In genomic region chr4:82344787-82345186, GRCm38 (mm10) we compare ENCODE assay signal across 9 mouse cellular contexts.
A peak's percentile ranks its signal among the peaks of the same experiment; 100 is the strongest.
DNase-seq lines count a peak whose midpoint lies in the region; ATAC-seq lines count a peak whose summit lies in the region.
"Had no signal": no experiment of that assay in that cellular context is flagged by ENCODE, and none has a peak within 500 bp of the region (broad histone marks: within the 10 kb centered on the region; RNA-seq: fewer than 3 reads in every experiment).

No protein-coding gene starts in this region.

- no peak overlapping the region for H3K27ac ChIP-seq in embryonic facial prominence, embryonic 10.5 days (replicated peaks)
- H3K27ac ChIP-seq in heart, embryonic 12.5 days (ENCODE audit: poor library complexity, severe bottlenecking) = peak overlapping the region; percentile 57
- H3K27ac ChIP-seq in kidney, embryonic 15.5 days = peak overlapping the region; percentile 82
- H3K27ac ChIP-seq: liver, embryonic 13.5 days had no signal

- H3K27me3 ChIP-seq in embryonic facial prominence, embryonic 10.5 days (replicated peaks; ENCODE audit: low read depth, poor library complexity, severe bottlenecking) = no peaks in the 10 kb centered on the region
- H3K27me3 ChIP-seq in heart, embryonic 12.5 days (replicated peaks) = no peaks in the 10 kb centered on the region
- H3K27me3 ChIP-seq in kidney, embryonic 15.5 days = no peaks in the 10 kb centered on the region
- H3K27me3 ChIP-seq: liver, embryonic 13.5 days had no signal

- no peaks in the 10 kb centered on the region for H3K9me3 ChIP-seq in embryonic facial prominence, embryonic 10.5 days
- no peaks in the 10 kb centered on the region for H3K9me3 ChIP-seq in heart, embryonic 12.5 days (replicated peaks)
- no peaks in the 10 kb centered on the region for H3K9me3 ChIP-seq in kidney, embryonic 15.5 days (replicated peaks)
- H3K9me3 ChIP-seq: liver, embryonic 13.5 days had no signal

- H3K9ac ChIP-seq in heart, embryonic 12.5 days = no peak overlapping the region
- H3K9ac ChIP-seq in kidney, embryonic 15.5 days = no peak overlapping the region
- H3K9ac ChIP-seq: liver, embryonic 13.5 days had no signal

- ATAC-seq in heart, embryonic 12.5 days (ENCODE audit: insufficient number of reproducible peaks, low FRiP score) = peak; percentile 51; the same call in 1 of the 2 replicates
- peak; percentile 92 for ATAC-seq in kidney, embryonic 15.5 days (replicated peaks; ENCODE audit: low FRiP score)

- no peak overlapping the region for H3K4me3 ChIP-seq in embryonic facial prominence, embryonic 10.5 days
- no peak overlapping the region for H3K4me3 ChIP-seq in heart, embryonic 12.5 days
- H3K4me3 ChIP-seq in kidney, embryonic 15.5 days (replicated peaks) = no peak overlapping the region
- H3K4me3 ChIP-seq: liver, embryonic 13.5 days had no signal

- H3K4me2 ChIP-seq in heart, embryonic 12.5 days = peak overlapping the region; percentile 31
- H3K4me2 ChIP-seq in kidney, embryonic 15.5 days = peak overlapping the region; percentile 37
- H3K4me2 ChIP-seq: liver, embryonic 13.5 days had no signal

- peak; percentile 21 for DNase-seq in right cerebral cortex, adult 18-20 months
- no peak for DNase-seq in right cerebral cortex, postnatal 25 days
- DNase-seq in embryonic facial prominence, embryonic 10.5 days (ENCODE audit: low spot score) = peak; percentile 32
- peak; percentile 41 for DNase-seq in mesoderm, embryonic 11.5 days (ENCODE audit: low read depth, low spot score)
- no peak for DNase-seq in spleen, postnatal 14 days (ENCODE audit: low spot score in 2 of 2)
- DNase-seq in T-cell, adult 2 months (ENCODE audit: low spot score) = no peak
- DNase-seq: liver, embryonic 13.5 days had no signal

- WGBS in embryonic facial prominence, embryonic 10.5 days = 16% methylated on average over 4 of the region's 4 CpGs
- WGBS in heart, embryonic 12.5 days = 19% methylated on average over 4 of the region's 4 CpGs
- 2% methylated on average over 4 of the region's 4 CpGs for WGBS in kidney, embryonic 15.5 days

- H3K36me3 ChIP-seq in embryonic facial prominence, embryonic 10.5 days (replicated peaks) = peaks cover 24% of the 10 kb centered on the region
- peaks cover 23% of the 10 kb centered on the region for H3K36me3 ChIP-seq in heart, embryonic 12.5 days
- H3K36me3 ChIP-seq in kidney, embryonic 15.5 days = peaks cover 9% of the 10 kb centered on the region; the same call in 1 of the 2 replicates
- H3K36me3 ChIP-seq: liver, embryonic 13.5 days had no signal

- H3K4me1 ChIP-seq in embryonic facial prominence, embryonic 10.5 days = peaks cover 23% of the 10 kb centered on the region
- peaks cover 22% of the 10 kb centered on the region for H3K4me1 ChIP-seq in heart, embryonic 12.5 days (replicated peaks)
- peaks cover 19% of the 10 kb centered on the region for H3K4me1 ChIP-seq in kidney, embryonic 15.5 days
- H3K4me1 ChIP-seq: liver, embryonic 13.5 days had no signal

Comparison
In these comparisons a context has a peak if more than half of its experiments do, and no peak if none do; other contexts are left out.
1. DNase-seq: peak in right cerebral cortex, adult 18-20 months (single experiment), embryonic facial prominence, embryonic 10.5 days (single experiment) and mesoderm, embryonic 11.5 days (single experiment); none in right cerebral cortex, postnatal 25 days (single experiment), spleen, postnatal 14 days (0 of 2) and T-cell, adult 2 months (single experiment).